Mouse (Mus musculus): ENCODE measurements around the gene Rasa3.

- TF ChIP-seq POLR2A (IDR thresholded peaks at IDR 0.05; ENCODE audit: insufficient read length, low read depth) (no peak), POLR2AphosphoS2 (IDR thresholded peaks at IDR 0.05; ENCODE audit: insufficient read length, low read depth) (no peak), E2F4 (IDR thresholded peaks at IDR 0.05; ENCODE audit: insufficient read depth) (no peak), USF1 (IDR thresholded peaks at IDR 0.05; ENCODE audit: low read depth) (no peak), TCF12 (IDR thresholded peaks at IDR 0.05; ENCODE audit: insufficient read depth, poor library complexity, severe bottlenecking) (peak; percentile 13), MAX (IDR thresholded peaks at IDR 0.05; ENCODE audit: low read depth) (no peak), MYOG (IDR thresholded peaks at IDR 0.05; ENCODE audit: control insufficient read depth in 1 of 3, insufficient read depth in 1 of 3, insufficient read length in 2 of 3, low read depth in 2 of 3) (peak; percentile 36 to 86 (median 62))
Measured at GRCm38 (mm10) chr8:13673215-13673614, 4.2 kb downstream of the Rasa3 start.
